In genomic region chr3:100462235-100463083, GRCm38 (mm10) we compare ENCODE assay signal across 9 mouse cellular contexts. TPM values are rescaled to one million over a fixed set of nuclear protein-coding genes. Genes with fewer than 3 reads are reported as not detected.
DNase-seq lines count a peak whose midpoint lies in the region; ATAC-seq lines count a peak whose summit lies in the region.
"Had no signal": no experiment of that assay in that cellular context is flagged by ENCODE, and none has a peak within 500 bp of the region (broad histone marks: within the 10 kb centered on the region; RNA-seq: fewer than 3 reads in every experiment).

No protein-coding gene starts in this region.

- no peak overlapping the region for H3K4me3 ChIP-seq in hindbrain, embryonic 15.5 days
- H3K4me3 ChIP-seq: liver, embryonic 13.5 days had no signal

- H3K36me3 ChIP-seq in hindbrain, embryonic 15.5 days = no peaks in the 10 kb centered on the region

- peaks cover 15% of the 10 kb centered on the region for H3K4me1 ChIP-seq in hindbrain, embryonic 15.5 days (replicated peaks)

- H3K9ac ChIP-seq in hindbrain, embryonic 15.5 days = no peak overlapping the region
- H3K9ac ChIP-seq: liver, embryonic 13.5 days had no signal

- intact Hi-C loops in heart, postnatal 36 days (cut with DNase I) = no loop called here

- peak; percentile 74 to 76 for DNase-seq in cerebellum, postnatal 14 days
- peak; percentile 6 for DNase-seq in NIH3T3 (ENCODE audit: low read depth)
- DNase-seq in urinary bladder, postnatal 36 days (ENCODE audit: low spot score in 2 of 2) = no peak
- no peak for DNase-seq in c-Kit-positive CD71-positive TER-119-positive erythroid progenitor cells, embryonic 14.5 days (ENCODE audit: low spot score)
- no peak for DNase-seq in heart, postnatal 36 days
- DNase-seq: liver, embryonic 13.5 days had no signal

- 43% methylated on average over 8 of the region's 8 CpGs for WGBS in hindbrain, embryonic 15.5 days

- no peak overlapping the region for H3K4me2 ChIP-seq in hindbrain, embryonic 15.5 days
- H3K4me2 ChIP-seq: liver, embryonic 13.5 days had no signal

- 0 out of 2 replicates have a peak overlapping the region, but pooled peaks have one; percentile 20 for H3K27ac ChIP-seq in hindbrain, embryonic 15.5 days (replicated peaks)
- H3K27ac ChIP-seq: liver, embryonic 13.5 days had no signal

- H3K9me3 ChIP-seq in hindbrain, embryonic 15.5 days = no peaks in the 10 kb centered on the region
- H3K9me3 ChIP-seq: liver, embryonic 13.5 days had no signal

- ATAC-seq in cerebellum, adult (ENCODE audit: insufficient number of reproducible peaks, low FRiP score, low TSS enrichment) = no peak
- peak; percentile 81 for ATAC-seq in hindbrain, embryonic 15.5 days (ENCODE audit: low FRiP score, low read depth)
- 0 out of 2 replicates have a peak, but pooled peaks have one; percentile 8 for ATAC-seq in megakaryocyte, adult 5-6 weeks (ENCODE audit: poor library complexity, severe bottlenecking)

- H3K27me3 ChIP-seq in hindbrain, embryonic 15.5 days = no peaks in the 10 kb centered on the region
- H3K27me3 ChIP-seq: liver, embryonic 13.5 days had no signal

RNA-seq across cellular contexts. Expression of gene Tent5c, which starts 26.7 kb away (rescaled TPM):
- 3.8 and 4.9 TPM in 2 replicates for polyA plus RNA-seq in hindbrain, embryonic 15.5 days (2015; fragmentation: Nextera tagmentation; extraction: Ambion mirVana)
- total RNA-seq in megakaryocyte, adult 5-6 weeks (2015) = 1.1 and 1.8 TPM in 2 replicates
- total RNA-seq in megakaryocyte, adult 5-6 weeks (2017) = 2.2 and 3.9 TPM in 2 replicates
- 10 to 100 TPM; 22.5 to 29.8 TPM for total RNA-seq in heart, postnatal 36 days (2021)

Comparison
In these comparisons a context has a peak if more than half of its experiments do, and no peak if none do; other contexts are left out.
1. DNase-seq: peak in cerebellum, postnatal 14 days (2 of 2) and NIH3T3 (single experiment); none in urinary bladder, postnatal 36 days (0 of 2), c-Kit-positive CD71-positive TER-119-positive erythroid progenitor cells, embryonic 14.5 days (single experiment) and heart, postnatal 36 days (0 of 2).
2. RNA of gene Tent5c, which starts 26.7 kb away (total RNA-seq): 22.5 to 29.8 TPM in heart, postnatal 36 days; 1.1 to 3.9 TPM in megakaryocyte, adult 5-6 weeks; every median in the first group is over 4 times any median in the second.